Mouse (Mus musculus): ENCODE results near the gene Tnfsf14.

DNA sequence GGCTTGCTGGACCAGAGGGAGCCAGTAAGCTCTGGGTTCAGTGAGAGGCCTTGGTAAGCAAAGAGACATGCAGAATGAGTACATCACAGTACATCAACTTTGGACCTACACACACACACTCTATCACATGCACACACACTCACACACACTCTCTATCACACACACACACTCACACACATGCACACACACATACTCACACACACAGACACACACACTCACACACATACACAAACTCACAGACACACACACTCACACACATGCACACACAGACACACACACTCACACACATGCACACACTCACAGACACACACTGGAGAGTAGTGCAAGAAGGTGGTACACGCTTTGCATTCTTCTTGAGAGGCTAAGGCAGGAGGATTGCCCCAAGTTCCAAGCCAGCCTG is 38.2 kb upstream of the Tnfsf14 start:
- TF ChIP-seq CTCF (IDR thresholded peaks at IDR 0.05; ENCODE audit: borderline replicate concordance, control insufficient read depth, extremely low read depth, insufficient read depth, low read length, poor library complexity): no peak
- TF ChIP-seq POLR2A (IDR thresholded peaks at IDR 0.05; ENCODE audit: control insufficient read depth, extremely low read depth, insufficient read depth, low read length, poor library complexity): no peak

All from thymus, adult 2 months (tissue).